Mouse (Mus musculus) layer of hippocampus, adult 8-10 months (tissue): ENCODE results near the gene Mamdc4. TPM values are rescaled to one million over a fixed set of nuclear protein-coding genes. Genes with fewer than 3 reads are reported as not detected.
A peak's percentile ranks its signal among the peaks of the same experiment; 100 is the strongest.

Source experiments
- DNase-seq, 2 experiments: peaks; one replicate each; pipeline ENCODE4 v3.0.0; 2022; ENCODE audit warnings: low spot score in 2 of 2
- total RNA-seq, 4 experiments: library from RNA; stranded (reverse); gene quantifications; 2 replicates each; pipeline ENCODE4 v1.2.4; 2022

Mamdc4 gene
- total RNA-seq, 4 experiments from 2014 or later = 0.96 to 3.8 (median 2.0) TPM

DNA sequence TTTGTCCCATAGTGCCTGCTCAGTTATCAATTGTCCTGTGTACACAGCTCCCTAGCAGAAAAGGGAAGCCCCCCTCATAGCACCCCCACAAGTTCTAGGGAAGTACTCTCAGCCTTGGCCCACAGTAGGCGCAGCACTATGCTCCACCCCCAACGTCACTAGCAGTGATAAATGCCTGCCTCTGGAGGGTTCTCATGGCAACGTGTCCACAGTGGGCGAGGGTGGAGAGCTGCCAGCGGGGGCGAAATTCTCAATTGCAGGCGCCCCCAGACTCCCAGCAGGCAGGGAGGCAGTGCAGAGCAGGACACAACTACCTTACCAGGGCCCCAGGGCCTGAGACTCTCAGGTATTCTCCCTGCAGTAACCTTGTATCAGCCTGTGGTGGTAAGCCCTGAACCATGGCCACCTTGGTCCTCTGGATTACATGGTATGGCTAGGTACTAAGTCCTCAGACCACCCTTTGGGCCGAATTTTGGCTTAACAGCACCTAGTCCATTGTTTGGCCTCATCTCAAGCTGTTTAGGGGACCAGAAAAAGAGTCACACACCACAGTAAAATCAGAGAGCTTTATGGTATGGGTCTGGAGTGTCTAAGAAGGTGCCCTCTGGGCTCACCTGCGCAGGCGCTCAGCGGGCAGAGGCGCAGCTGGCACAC, 7.9 kb upstream of the Mamdc4 start:
- peak; percentile 83 to 84 for DNase-seq

DNA sequence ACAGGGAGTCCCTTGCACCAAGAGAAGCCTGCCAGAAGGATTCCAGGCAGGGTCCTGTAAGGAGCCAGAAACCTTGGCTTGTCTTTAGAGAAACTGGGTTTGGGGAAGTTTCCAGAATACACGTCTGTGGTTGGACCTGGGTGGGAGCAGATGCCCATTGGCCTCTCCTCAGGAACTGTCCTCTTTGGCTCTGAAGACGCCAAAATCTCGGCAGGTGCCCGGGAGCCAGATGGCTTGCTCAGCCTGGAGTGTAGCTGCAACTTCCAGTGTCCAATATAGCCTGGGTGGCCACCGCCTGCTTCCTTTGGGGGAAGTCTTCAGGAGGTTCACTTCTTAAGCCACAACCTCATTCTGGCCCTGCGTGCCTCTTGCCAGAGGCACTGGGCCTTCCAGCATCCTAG, 7.3 kb upstream of the Mamdc4 start:
- DNase-seq = peak; percentile 38 to 45

- peak; percentile 71 to 76 for DNase-seq
Measured at GRCm38 (mm10) chr2:25581294-25581864, 6.7 kb upstream of the Mamdc4 start, which contains the start of gene Ajm1. Ajm1 (minus strand) TSS chr2:25581757.

GRCm38 (mm10) chr2:25580621-25581101, 6.0 kb upstream of the Mamdc4 start:
- DNase-seq = peak; percentile 44 to 55

GRCm38 (mm10) chr2:25579737-25580460, 5.3 kb upstream of the Mamdc4 start:
- DNase-seq = peak; percentile 43 to 50

GRCm38 (mm10) chr2:25578796-25579736, 4.4 kb upstream of the Mamdc4 start:
- no peak for DNase-seq

GRCm38 (mm10) chr2:25577951-25578795, 3.5 kb upstream of the Mamdc4 start:
- no peak for DNase-seq

GRCm38 (mm10) chr2:25576965-25577891, 2.6 kb upstream of the Mamdc4 start:
- peak in 1 of 2 experiments; percentile 42 for DNase-seq

DNA sequence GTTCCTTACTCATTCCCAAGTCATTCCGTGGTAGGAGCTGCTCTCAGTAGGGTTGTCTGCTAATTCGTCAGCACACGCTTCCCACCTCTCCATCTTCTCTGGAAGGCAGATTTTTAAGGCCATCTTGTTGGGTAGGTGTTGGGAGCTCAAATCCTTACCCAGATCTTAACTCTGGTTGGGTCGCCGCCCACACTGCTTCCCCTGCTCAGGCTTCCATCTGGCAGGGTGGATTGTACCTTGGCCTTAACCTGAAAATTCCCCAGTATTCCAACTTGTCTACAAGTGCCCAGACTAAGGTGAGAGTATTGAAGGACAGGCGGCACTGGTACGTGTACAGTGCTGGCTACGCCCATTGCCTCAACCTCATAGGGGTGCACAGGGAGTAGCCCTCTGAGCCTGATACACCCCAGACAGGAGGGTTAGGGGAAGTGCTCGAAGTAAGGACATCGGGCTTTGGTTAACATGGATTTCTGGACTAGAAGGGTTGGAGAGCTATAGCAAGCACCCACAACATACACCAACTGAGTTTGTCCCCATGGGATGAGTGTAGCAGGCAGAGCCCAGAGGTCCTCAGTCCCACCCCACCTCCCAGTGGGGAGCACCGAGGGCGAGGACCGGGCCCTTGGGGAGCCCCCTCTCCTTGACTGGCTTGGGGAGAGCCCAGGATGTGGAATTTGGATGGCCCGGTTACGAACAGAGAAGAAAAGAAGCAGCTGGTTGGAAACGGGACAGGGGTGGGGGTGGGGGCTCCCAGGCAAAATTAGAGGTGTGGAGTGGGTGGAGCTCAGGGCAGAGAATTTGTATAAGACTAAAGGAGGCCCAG, 1.6 kb upstream of the Mamdc4 start:
- no peak for DNase-seq

DNA sequence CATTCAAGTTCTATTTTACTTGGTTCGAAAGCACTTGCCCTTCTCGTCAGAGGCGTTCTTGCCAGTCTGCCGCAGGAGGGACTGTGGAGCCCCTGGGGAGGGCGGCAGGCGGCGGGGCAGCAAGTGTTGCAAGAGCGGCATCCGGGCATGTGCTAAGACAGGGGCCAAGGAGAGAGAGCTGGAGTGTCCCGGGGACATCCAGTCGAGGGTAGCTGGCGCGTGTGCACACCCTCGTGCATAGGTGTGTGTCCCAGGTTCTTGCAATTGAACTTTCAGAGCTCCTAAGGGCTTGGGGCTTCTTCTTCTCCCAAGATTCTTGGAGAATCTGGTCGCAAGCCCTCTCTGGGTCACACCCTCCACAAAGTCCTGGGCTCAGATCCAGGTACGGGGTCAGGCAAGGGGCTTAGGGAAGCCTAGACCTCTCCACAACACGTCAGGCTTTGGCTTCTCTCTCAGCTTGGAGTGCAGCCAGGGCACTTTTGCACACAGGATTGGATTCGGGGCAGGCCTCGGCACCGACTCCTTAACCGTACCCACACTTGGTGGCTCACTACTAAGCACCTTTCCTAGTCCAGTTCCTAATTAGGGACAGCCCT, 885 bp upstream of the Mamdc4 start:
- DNase-seq = peak; percentile 47 to 49

GRCm38 (mm10) chr2:25574136-25574535, 509 bp downstream of the Mamdc4 start:
- peak in 1 of 2 experiments; percentile 49 for DNase-seq

DNA sequence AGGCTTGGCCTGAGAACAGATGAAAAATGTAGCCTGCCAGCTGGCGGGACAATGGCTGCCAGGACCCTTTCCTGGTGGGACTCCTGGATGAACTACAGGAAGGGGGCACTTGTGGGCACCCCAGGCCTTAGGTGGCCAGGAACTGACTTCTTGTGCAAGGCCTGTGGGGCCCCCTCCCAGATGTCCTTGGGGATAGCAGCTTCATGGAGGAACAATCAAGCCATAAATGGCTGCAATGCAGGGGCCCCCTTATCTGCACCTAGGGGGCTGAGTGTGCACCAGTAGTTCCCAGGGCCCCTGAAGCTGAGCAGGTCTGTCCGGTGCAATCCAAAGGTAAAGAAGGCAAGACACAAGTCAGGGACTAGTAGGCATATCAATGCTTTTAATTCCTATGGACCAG, 1.6 kb downstream of the Mamdc4 start:
- no peak for DNase-seq

GRCm38 (mm10) chr2:25571221-25571620, 3.4 kb downstream of the Mamdc4 start:
- DNase-seq = no peak

- DNase-seq = no peak
Measured at GRCm38 (mm10) chr2:25569323-25569722, 5.3 kb downstream of the Mamdc4 start.

- DNase-seq = no peak
Measured at GRCm38 (mm10) chr2:25568473-25569019, 6.1 kb downstream of the Mamdc4 start.

DNA sequence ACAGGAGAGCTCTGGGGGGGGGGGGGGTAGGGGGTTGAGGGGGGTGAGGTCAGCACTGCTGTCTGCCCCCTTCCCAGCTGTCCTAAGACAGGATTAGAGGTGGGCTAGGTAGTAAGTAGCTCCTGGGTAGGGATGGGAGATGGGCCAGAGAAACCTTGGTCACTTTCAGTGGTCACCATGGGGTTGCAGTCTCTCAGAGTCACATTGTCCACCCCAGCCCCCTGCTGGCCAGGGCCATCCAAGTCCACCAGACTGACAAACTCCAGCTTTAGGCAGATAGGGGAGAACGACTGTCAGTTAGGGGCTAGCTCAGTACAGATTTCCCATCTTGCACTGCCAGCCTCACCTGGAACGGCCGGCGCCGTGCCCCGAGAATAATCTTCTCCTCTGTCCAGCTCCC, 8.1 kb downstream of the Mamdc4 start:
- DNase-seq = no peak

DNA sequence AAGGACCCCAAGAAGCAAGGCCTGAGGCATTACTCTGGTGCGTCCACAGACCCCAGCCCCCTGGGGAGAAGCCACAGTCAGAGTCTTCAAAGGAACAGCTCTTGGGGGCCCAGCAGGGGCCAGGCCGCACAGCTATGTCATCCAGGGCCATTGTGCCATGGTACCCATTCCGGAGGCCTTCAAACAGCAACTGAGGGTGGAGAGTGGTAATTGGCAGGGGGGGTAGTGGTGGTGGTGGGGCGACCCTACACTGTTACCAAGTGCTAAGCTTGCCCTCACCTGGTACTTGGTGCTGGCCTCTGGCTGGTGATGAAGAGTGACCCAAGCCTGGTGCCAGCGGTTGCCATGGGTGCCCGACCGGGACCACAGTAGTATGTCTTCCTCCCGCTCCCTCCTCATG, 8.9 kb downstream of the Mamdc4 start:
- DNase-seq = no peak

- no peak for DNase-seq
Measured at GRCm38 (mm10) chr2:25561946-25562345, 12.7 kb downstream of the Mamdc4 start.
